Mouse (Mus musculus): ENCODE measurements around the gene Lrrc41. TPM values are rescaled to one million over a fixed set of nuclear protein-coding genes. Genes with fewer than 3 reads are reported as not detected.

The Lrrc41 gene
- 54.1 and 55.9 TPM in 2 replicates for polyA plus RNA-seq (2014; fragmentation: Nextera tagmentation; extraction: Ambion mirVana)

DNA sequence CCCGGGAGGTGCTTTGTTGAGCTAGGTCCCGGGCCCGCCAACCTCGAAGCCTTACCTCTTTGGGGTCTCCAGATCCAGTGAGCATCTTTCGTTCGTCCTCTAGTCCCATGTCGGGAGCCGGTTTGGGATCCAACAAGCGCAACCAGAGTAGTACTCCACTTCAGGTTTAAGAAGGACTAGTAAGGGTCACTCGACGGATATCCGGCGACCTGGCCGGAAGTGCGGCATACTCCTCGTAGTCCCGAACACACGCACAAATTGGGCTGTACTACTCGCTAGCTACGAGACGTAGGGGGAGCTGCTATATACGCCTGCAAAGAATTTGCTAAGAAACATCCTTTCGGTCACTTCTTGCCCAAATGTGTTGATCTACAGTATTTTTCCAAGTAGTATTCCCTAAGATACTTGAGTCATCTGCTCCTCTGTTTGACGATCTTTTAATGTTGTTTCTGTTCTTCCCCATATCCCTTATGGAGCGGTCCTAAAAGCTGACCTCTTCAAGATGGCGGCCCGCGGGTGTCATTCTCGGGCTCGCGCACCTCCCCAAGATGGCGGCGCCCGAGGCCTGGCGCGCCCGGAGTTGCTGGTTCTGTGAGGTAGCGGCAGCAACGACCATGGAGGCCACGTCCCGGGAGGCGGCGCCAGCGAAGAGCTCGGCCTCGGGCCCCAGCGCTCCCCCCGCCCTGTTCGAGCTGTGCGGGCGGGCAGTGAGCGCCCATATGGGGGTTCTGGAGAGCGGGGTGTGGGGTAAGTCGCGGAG, at the start of gene Lrrc41, which contains the start of gene Uqcrh:
TSS of gene Lrrc41 (plus strand) at position 409 of the 760 bp plus-strand sequence.
TSS of gene Uqcrh (minus strand) at position 211 of the 760 bp plus-strand sequence.
- peaks cover 19% of the 10 kb centered on the region for H3K36me3 ChIP-seq (ENCODE audit: control insufficient read depth, insufficient read depth, low read length)
- H3K27me3 ChIP-seq (ENCODE audit: control insufficient read depth, insufficient read depth, low read length), result no peaks in the 10 kb centered on the region
- peak within 1 kb of the TSS; percentile 77 for H3K4me2 ChIP-seq (ENCODE audit: low read length)
- H3K27ac ChIP-seq (replicated peaks in 1 of 2; ENCODE audit: control insufficient read depth in 1 of 2, insufficient read depth in 1 of 2, low read depth in 2 of 2, low read length in 2 of 2), result peak within 1 kb of the TSS; percentile 97 to 99
- no peaks in the 10 kb centered on the region for H3K9me3 ChIP-seq (ENCODE audit: control insufficient read depth, low read length)
- peak within 1 kb of the TSS; percentile 75 to 96 for H3K4me3 ChIP-seq (ENCODE audit: control insufficient read depth in 1 of 2, insufficient read depth in 1 of 2, low read depth in 1 of 2, low read length in 2 of 2)
- peak within 1 kb of the TSS; percentile 95 for H3K9ac ChIP-seq (ENCODE audit: low read length)
- under 1% methylated on average over 55 of the region's 55 CpGs for WGBS
- ATAC-seq (ENCODE audit: insufficient number of reproducible peaks, insufficient read depth, low FRiP score, low read depth), result peak; percentile 89
- peaks cover 12 to 38% of the 10 kb centered on the region in 2 experiments for H3K4me1 ChIP-seq (ENCODE audit: control insufficient read depth in 2 of 2, insufficient read depth in 2 of 2, low read length in 2 of 2)

DNA sequence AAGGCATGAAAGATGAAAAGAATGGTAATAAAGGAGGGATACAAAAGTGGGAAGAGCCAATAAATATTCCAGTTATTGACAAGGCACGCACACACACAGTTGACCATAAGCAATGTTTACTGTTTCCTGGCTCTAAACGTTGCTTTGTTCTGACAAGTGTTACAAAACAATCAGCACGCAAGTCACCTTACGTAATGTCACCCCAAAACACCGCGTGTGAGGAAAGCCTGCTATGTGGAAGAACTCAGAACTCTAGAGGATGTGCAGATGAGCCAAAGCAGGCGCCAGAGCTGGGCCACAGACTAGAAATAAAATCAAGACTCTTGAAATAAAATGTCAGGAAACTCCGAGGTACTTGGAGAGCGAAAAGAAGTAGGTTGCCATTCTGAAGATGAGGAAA, 42.2 kb upstream of the Lrrc41 start:
- Histone ChIP-seq H3K4me1 (ENCODE audit: control insufficient read depth in 2 of 2, insufficient read depth in 2 of 2, low read length in 2 of 2) (no peaks in the 10 kb centered on the region), H3K27ac (replicated peaks in 1 of 2; ENCODE audit: control insufficient read depth in 1 of 2, insufficient read depth in 1 of 2, low read depth in 2 of 2, low read length in 2 of 2) (no peak overlapping the region), H3K9ac (ENCODE audit: low read length) (no peak overlapping the region), H3K4me2 (ENCODE audit: low read length) (no peak overlapping the region), H3K27me3 (ENCODE audit: control insufficient read depth, insufficient read depth, low read length) (no peaks in the 10 kb centered on the region), H3K9me3 (ENCODE audit: control insufficient read depth, low read length) (no peaks in the 10 kb centered on the region), H3K36me3 (ENCODE audit: control insufficient read depth, insufficient read depth, low read length) (peaks cover 58% of the 10 kb centered on the region), H3K4me3 (ENCODE audit: control insufficient read depth in 1 of 2, insufficient read depth in 1 of 2, low read depth in 1 of 2, low read length in 2 of 2) (no peak overlapping the region)
- ATAC-seq (ENCODE audit: insufficient number of reproducible peaks, insufficient read depth, low FRiP score, low read depth), result no peak
- 90% methylated on average over 9 of the region's 9 CpGs for WGBS

DNA sequence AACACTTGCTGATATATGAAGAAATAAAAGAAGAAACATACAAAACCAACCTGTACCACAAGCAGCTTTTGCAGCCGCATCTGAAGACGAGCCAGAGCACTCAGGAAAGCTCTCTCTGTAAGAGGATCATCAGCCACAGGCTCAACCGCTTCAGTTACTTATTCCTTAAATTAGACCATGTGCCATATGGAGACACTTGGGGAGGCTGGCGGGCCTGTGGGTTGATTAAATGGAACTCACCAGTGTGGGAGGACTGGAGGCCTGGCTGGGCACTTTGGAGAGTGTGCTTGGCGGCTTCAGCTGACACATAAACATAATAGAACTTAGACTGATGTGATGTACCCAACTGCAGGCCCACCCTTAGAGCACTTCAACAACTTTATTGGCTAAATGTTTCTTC, 41.7 kb upstream of the Lrrc41 start:
- Histone ChIP-seq H3K4me3 (ENCODE audit: control insufficient read depth in 1 of 2, insufficient read depth in 1 of 2, low read depth in 1 of 2, low read length in 2 of 2) (no peak overlapping the region), H3K4me2 (ENCODE audit: low read length) (no peak overlapping the region), H3K36me3 (ENCODE audit: control insufficient read depth, insufficient read depth, low read length) (peaks cover 62% of the 10 kb centered on the region), H3K9ac (ENCODE audit: low read length) (no peak overlapping the region), H3K9me3 (ENCODE audit: control insufficient read depth, low read length) (no peaks in the 10 kb centered on the region), H3K27ac (replicated peaks in 1 of 2; ENCODE audit: control insufficient read depth in 1 of 2, insufficient read depth in 1 of 2, low read depth in 2 of 2, low read length in 2 of 2) (no peak overlapping the region), H3K27me3 (ENCODE audit: control insufficient read depth, insufficient read depth, low read length) (no peaks in the 10 kb centered on the region), H3K4me1 (ENCODE audit: control insufficient read depth in 2 of 2, insufficient read depth in 2 of 2, low read length in 2 of 2) (no peaks in the 10 kb centered on the region)
- no peak for ATAC-seq (ENCODE audit: insufficient number of reproducible peaks, insufficient read depth, low FRiP score, low read depth)
- WGBS, result 85% methylated on average over 5 of the region's 5 CpGs

DNA sequence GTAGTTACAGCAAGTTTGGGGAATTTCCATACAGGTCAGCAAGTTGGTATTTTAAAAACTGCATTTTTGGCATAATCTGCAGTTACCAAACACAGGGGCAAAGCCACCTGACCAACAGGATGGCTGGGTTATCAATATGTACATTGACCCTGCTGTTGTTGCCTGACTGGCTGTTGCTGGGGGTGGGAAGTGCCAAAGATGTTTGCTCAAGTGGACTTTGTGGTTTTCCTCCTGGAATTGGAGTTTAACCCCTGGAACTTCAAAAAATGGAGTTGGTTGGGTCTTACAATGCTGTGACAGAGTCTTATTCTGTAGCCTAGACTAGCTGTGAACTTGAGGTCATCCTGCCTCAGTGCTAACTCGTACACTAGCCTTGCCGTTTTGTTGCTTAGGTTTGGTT, 34.6 kb upstream of the Lrrc41 start:
- H3K4me2 ChIP-seq (ENCODE audit: low read length), result no peak overlapping the region
- H3K4me1 ChIP-seq (ENCODE audit: control insufficient read depth in 2 of 2, insufficient read depth in 2 of 2, low read length in 2 of 2), result no peaks in the 10 kb centered on the region
- H3K27me3 ChIP-seq (ENCODE audit: control insufficient read depth, insufficient read depth, low read length), result no peaks in the 10 kb centered on the region
- H3K9me3 ChIP-seq (ENCODE audit: control insufficient read depth, low read length), result no peaks in the 10 kb centered on the region
- WGBS, result 86% methylated on average over 2 of the region's 2 CpGs
- peaks cover 74% of the 10 kb centered on the region for H3K36me3 ChIP-seq (ENCODE audit: control insufficient read depth, insufficient read depth, low read length)
- no peak overlapping the region for H3K9ac ChIP-seq (ENCODE audit: low read length)
- H3K27ac ChIP-seq (replicated peaks in 1 of 2; ENCODE audit: control insufficient read depth in 1 of 2, insufficient read depth in 1 of 2, low read depth in 2 of 2, low read length in 2 of 2), result no peak overlapping the region
- ATAC-seq (ENCODE audit: insufficient number of reproducible peaks, insufficient read depth, low FRiP score, low read depth), result no peak
- no peak overlapping the region for H3K4me3 ChIP-seq (ENCODE audit: control insufficient read depth in 1 of 2, insufficient read depth in 1 of 2, low read depth in 1 of 2, low read length in 2 of 2)

DNA sequence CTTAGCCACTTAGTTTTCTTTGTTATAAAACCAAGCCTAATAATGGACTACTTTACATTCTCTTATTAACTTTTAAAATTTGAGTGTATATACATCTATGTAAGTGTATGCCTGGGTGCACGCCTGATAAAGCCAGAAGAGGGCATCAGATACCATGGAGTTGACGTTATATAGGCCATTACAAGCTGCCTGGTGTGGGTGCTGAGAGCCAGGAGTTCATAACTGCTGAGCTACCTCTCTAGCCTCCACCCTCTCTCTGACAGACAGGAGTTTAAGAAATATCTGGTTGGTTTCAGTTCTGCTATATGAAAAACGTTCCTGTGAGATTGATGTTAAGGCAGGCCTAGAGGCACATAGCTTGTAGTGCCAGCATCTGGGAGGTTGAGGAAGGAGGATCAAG, 32.9 kb upstream of the Lrrc41 start:
- no peak overlapping the region for H3K9ac ChIP-seq (ENCODE audit: low read length)
- ATAC-seq (ENCODE audit: insufficient number of reproducible peaks, insufficient read depth, low FRiP score, low read depth), result no peak
- H3K36me3 ChIP-seq (ENCODE audit: control insufficient read depth, insufficient read depth, low read length), result peaks cover 61% of the 10 kb centered on the region
- no peaks in the 10 kb centered on the region for H3K4me1 ChIP-seq (ENCODE audit: control insufficient read depth in 2 of 2, insufficient read depth in 2 of 2, low read length in 2 of 2)
- no peak overlapping the region for H3K4me3 ChIP-seq (ENCODE audit: control insufficient read depth in 1 of 2, insufficient read depth in 1 of 2, low read depth in 1 of 2, low read length in 2 of 2)
- no peak overlapping the region for H3K4me2 ChIP-seq (ENCODE audit: low read length)
- H3K9me3 ChIP-seq (ENCODE audit: control insufficient read depth, low read length), result no peaks in the 10 kb centered on the region
- no peaks in the 10 kb centered on the region for H3K27me3 ChIP-seq (ENCODE audit: control insufficient read depth, insufficient read depth, low read length)
- WGBS, result 76% methylated on average over 3 of the region's 3 CpGs
- no peak overlapping the region for H3K27ac ChIP-seq (replicated peaks in 1 of 2; ENCODE audit: control insufficient read depth in 1 of 2, insufficient read depth in 1 of 2, low read depth in 2 of 2, low read length in 2 of 2)

DNA sequence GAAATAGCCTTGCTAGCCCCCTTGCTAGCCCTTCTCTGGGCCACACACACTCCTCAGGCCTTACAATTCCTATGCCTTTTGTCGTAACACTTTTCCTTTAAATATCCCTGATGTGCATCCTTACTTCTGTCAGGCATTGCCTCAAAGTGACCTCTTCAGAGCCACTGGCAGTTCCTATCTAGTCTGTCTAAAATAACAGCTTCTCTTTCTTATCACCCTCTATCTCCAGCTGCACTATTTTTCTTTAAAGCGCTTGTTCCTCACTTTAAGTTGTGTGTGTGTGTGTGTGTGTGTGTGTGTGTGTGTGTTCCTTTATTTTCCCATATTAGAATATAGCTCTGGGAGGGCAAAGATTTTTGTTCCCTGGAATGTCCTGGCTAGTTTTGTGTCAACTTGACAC, 28.5 kb upstream of the Lrrc41 start:
- Histone ChIP-seq H3K4me3 (ENCODE audit: control insufficient read depth in 1 of 2, insufficient read depth in 1 of 2, low read depth in 1 of 2, low read length in 2 of 2) (no peak overlapping the region), H3K4me1 (ENCODE audit: control insufficient read depth in 2 of 2, insufficient read depth in 2 of 2, low read length in 2 of 2) (no peaks in the 10 kb centered on the region), H3K9ac (ENCODE audit: low read length) (no peak overlapping the region), H3K27ac (replicated peaks in 1 of 2; ENCODE audit: control insufficient read depth in 1 of 2, insufficient read depth in 1 of 2, low read depth in 2 of 2, low read length in 2 of 2) (no peak overlapping the region), H3K27me3 (ENCODE audit: control insufficient read depth, insufficient read depth, low read length) (no peaks in the 10 kb centered on the region), H3K4me2 (ENCODE audit: low read length) (no peak overlapping the region), H3K9me3 (ENCODE audit: control insufficient read depth, low read length) (no peaks in the 10 kb centered on the region), H3K36me3 (ENCODE audit: control insufficient read depth, insufficient read depth, low read length) (peaks cover 32% of the 10 kb centered on the region)
- WGBS, result 80% methylated on average over 2 of the region's 2 CpGs
- ATAC-seq (ENCODE audit: insufficient number of reproducible peaks, insufficient read depth, low FRiP score, low read depth), result no peak

DNA sequence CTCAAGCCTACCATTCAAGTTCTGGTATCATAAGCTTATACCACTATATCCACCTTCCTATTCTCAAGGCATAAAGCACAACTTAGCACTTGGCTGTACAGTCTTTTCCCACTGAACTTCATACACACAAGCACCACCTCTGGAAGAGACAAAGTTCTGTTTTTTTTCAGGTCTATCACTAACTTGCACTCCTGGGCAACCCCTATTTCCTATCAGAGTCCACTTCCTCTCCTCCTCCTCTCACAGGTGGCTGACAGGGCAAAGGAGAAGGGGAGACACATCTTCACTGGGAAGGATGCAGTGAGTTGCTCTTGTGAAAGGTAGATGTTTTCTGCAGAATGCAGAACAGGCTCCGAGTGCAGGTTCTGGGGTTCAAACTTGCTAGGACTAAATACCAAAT, 27.4 kb upstream of the Lrrc41 start:
- no peak for ATAC-seq (ENCODE audit: insufficient number of reproducible peaks, insufficient read depth, low FRiP score, low read depth)
- no peak overlapping the region for H3K4me2 ChIP-seq (ENCODE audit: low read length)
- peaks cover 22% of the 10 kb centered on the region for H3K36me3 ChIP-seq (ENCODE audit: control insufficient read depth, insufficient read depth, low read length)
- H3K9ac ChIP-seq (ENCODE audit: low read length), result no peak overlapping the region
- H3K9me3 ChIP-seq (ENCODE audit: control insufficient read depth, low read length), result no peaks in the 10 kb centered on the region
- H3K4me3 ChIP-seq (ENCODE audit: control insufficient read depth in 1 of 2, insufficient read depth in 1 of 2, low read depth in 1 of 2, low read length in 2 of 2), result no peak overlapping the region
- H3K27me3 ChIP-seq (ENCODE audit: control insufficient read depth, insufficient read depth, low read length), result no peaks in the 10 kb centered on the region
- H3K27ac ChIP-seq (replicated peaks in 1 of 2; ENCODE audit: control insufficient read depth in 1 of 2, insufficient read depth in 1 of 2, low read depth in 2 of 2, low read length in 2 of 2), result no peak overlapping the region
- peaks cover 3 to 6% of the 10 kb centered on the region in 2 experiments; a peak in 3 of 4 replicates for H3K4me1 ChIP-seq (ENCODE audit: control insufficient read depth in 2 of 2, insufficient read depth in 2 of 2, low read length in 2 of 2)
- WGBS, result 86% methylated on average over 1 of the region's 1 CpGs
